Mouse (Mus musculus): ENCODE measurements at regions not wholly inside any gene's neighbourhood (a gene's known extent, or its start where the extent isn't known, plus 50 kb on each side); places are given as distances from the start of the nearest gene placed in this dataset.

- TF ChIP-seq CTCF (IDR thresholded peaks at IDR 0.05; ENCODE audit: low read depth, low read length) (no peak), POLR2A (IDR thresholded peaks at IDR 0.05; ENCODE audit: extremely low read depth, insufficient read depth, low read length) (no peak)
Measured at GRCm38 (mm10) chr4:153271376-153271775, 211.2 kb downstream of the Ajap1 start.

All from liver, adult 2 months (tissue).